Mouse (Mus musculus) MEL (cell line): ENCODE results near the gene Megf8. TPM values are rescaled to one million over a fixed set of nuclear protein-coding genes. Genes with fewer than 3 reads are reported as not detected.

ENCODE experiments used
- DNase-seq: peaks from one replicate; pipeline ENCODE4 v3.0.0; 2011; ENCODE audit warnings: low read depth, low spot score
- H3K27ac ChIP-seq: 2 replicates; pipeline ENCODE4 v1.5.1; 2012; ENCODE audit warnings: low read depth, mild to moderate bottlenecking, control low read depth, low read length, moderate library complexity; ENCODE audit not compliant: control insufficient read depth
- H3K27me3 ChIP-seq, 2 experiments: fragments of 150-350 bp in 1 of 2; sonication (generic) in 1 of 2; 2 replicates each; pipeline ENCODE4 v1.6.1; 2012; ENCODE audit warnings: low read length in 2 of 2, mild to moderate bottlenecking in 2 of 2, improper control_type of control experiment in 1 of 2, moderate library complexity in 1 of 2; ENCODE audit not compliant: insufficient read depth in 2 of 2, control insufficient read depth in 1 of 2
- H3K36me3 ChIP-seq, 2 experiments: 2 replicates each; pipeline ENCODE4 v1.6.1; 2012 to 2014; ENCODE audit warnings: low read length in 2 of 2, improper control_type of control experiment in 1 of 2, inconsistent platforms in 1 of 2, mild to moderate bottlenecking in 1 of 2; ENCODE audit not compliant: insufficient read depth in 2 of 2, control insufficient read depth in 1 of 2
- H3K4me1 ChIP-seq, 2 experiments: fragments of 150-350 bp in 1 of 2; sonication (generic) in 1 of 2; 2 replicates each; pipeline ENCODE4 v1.6.1; 2012; ENCODE audit warnings: low read length in 2 of 2, improper control_type of control experiment in 1 of 2, mild to moderate bottlenecking in 1 of 2; ENCODE audit not compliant: insufficient read depth in 2 of 2, control insufficient read depth in 1 of 2
- H3K4me3 ChIP-seq, 2 experiments: fragments of 150-350 bp in 1 of 2; sonication (generic) in 1 of 2; 2 replicates each; pipeline ENCODE4 v1.5.1; 2012; ENCODE audit warnings: low read depth in 2 of 2, low read length in 2 of 2, mild to moderate bottlenecking in 2 of 2, moderate library complexity in 2 of 2, control low read depth in 1 of 2, improper control_type of control experiment in 1 of 2; ENCODE audit not compliant: control insufficient read depth in 1 of 2, insufficient read depth in 1 of 2
- H3K79me2 ChIP-seq: 2 replicates; pipeline ENCODE4 v1.6.1; 2012; ENCODE audit warnings: mild to moderate bottlenecking, low read length, moderate library complexity; ENCODE audit not compliant: control insufficient read depth, poor library complexity, insufficient read depth
- H3K9ac ChIP-seq: 2 replicates; pipeline ENCODE4 v1.6.1; 2012; ENCODE audit warnings: low read depth, mild to moderate bottlenecking, control low read depth, low read length, moderate library complexity; ENCODE audit not compliant: control insufficient read depth, poor library complexity, severe bottlenecking
- H3K9me3 ChIP-seq: fragments of 150-350 bp; sonication (generic); replicated peaks from 2 replicates; pipeline ENCODE4 v1.6.1; 2012; ENCODE audit warnings: mild to moderate bottlenecking, low read length, improper control_type of control experiment, moderate library complexity; ENCODE audit not compliant: insufficient read depth
- BHLHE40 ChIP-seq: IDR thresholded peaks from 2 replicates; pipeline ENCODE4 v1.6.1; 2012; ENCODE audit warnings: low read depth, mild to moderate bottlenecking, inconsistent platforms, low read length, improper control_type of control experiment, borderline replicate concordance
- CHD1 ChIP-seq: IDR thresholded peaks from 2 replicates; pipeline ENCODE4 v1.6.1; 2012; ENCODE audit warnings: low read depth, mild to moderate bottlenecking, inconsistent platforms, low read length, improper control_type of control experiment
- CHD2 ChIP-seq: IDR thresholded peaks from 2 replicates; pipeline ENCODE4 v1.6.1; 2011; ENCODE audit warnings: low read length, improper control_type of control experiment
- ELF1 ChIP-seq: IDR thresholded peaks from 2 replicates; pipeline ENCODE4 v1.6.1; 2014; ENCODE audit warnings: low read depth, mild to moderate bottlenecking, inconsistent platforms, low read length, improper control_type of control experiment, moderate library complexity
- GATA1 ChIP-seq: IDR thresholded peaks from 2 replicates; pipeline ENCODE4 v1.6.1; 2011; ENCODE audit warnings: low read depth, low read length, improper control_type of control experiment
- KAT2A ChIP-seq: conservative IDR thresholded peaks from 2 replicates; pipeline ENCODE4 v1.6.1; 2012; ENCODE audit warnings: low read depth, low read length, improper control_type of control experiment, inconsistent platforms
- MAX ChIP-seq: IDR thresholded peaks from 2 replicates; pipeline ENCODE4 v1.6.1; 2011; ENCODE audit warnings: low read length, improper control_type of control experiment
- MAZ ChIP-seq: IDR thresholded peaks from 2 replicates; pipeline ENCODE4 v1.6.1; 2012; ENCODE audit warnings: low read depth, mild to moderate bottlenecking, inconsistent platforms, low read length, improper control_type of control experiment
- MEF2A ChIP-seq: IDR thresholded peaks from 2 replicates; pipeline ENCODE4 v1.6.1; 2014; ENCODE audit warnings: low read depth, mild to moderate bottlenecking, inconsistent platforms, low read length, improper control_type of control experiment; ENCODE audit not compliant: poor library complexity, insufficient replicate concordance, severe bottlenecking; ENCODE audit errors: extremely low read depth
- MXI1 ChIP-seq: IDR thresholded peaks from 2 replicates; pipeline ENCODE4 v1.6.1; 2011; ENCODE audit warnings: mild to moderate bottlenecking, low read depth, low read length, improper control_type of control experiment
- MYB ChIP-seq: IDR thresholded peaks from 2 replicates; pipeline ENCODE4 v1.6.1; 2011; ENCODE audit warnings: mild to moderate bottlenecking, low read depth, low read length, improper control_type of control experiment
- MYC ChIP-seq: IDR thresholded peaks from 2 replicates; pipeline ENCODE4 v1.6.1; 2011; ENCODE audit warnings: low read depth, mild to moderate bottlenecking, low read length, improper control_type of control experiment, moderate library complexity
- NELFE ChIP-seq: IDR thresholded peaks from 2 replicates; pipeline ENCODE4 v1.6.1; 2011; ENCODE audit warnings: low read depth, low read length, improper control_type of control experiment
- POLR2A ChIP-seq, 2 experiments: IDR thresholded peaks; 2 replicates each; pipeline ENCODE4 v1.6.1; 2011 to 2012; ENCODE audit warnings: low read length in 2 of 2, mild to moderate bottlenecking in 2 of 2, control low read depth in 1 of 2, improper control_type of control experiment in 1 of 2, low read depth in 1 of 2, moderate library complexity in 1 of 2; ENCODE audit not compliant: control insufficient read depth in 1 of 2, insufficient read depth in 1 of 2, poor library complexity in 1 of 2
- POLR2AphosphoS5 ChIP-seq: IDR thresholded peaks from 2 replicates; pipeline ENCODE4 v1.6.1; 2012; ENCODE audit warnings: low read depth, borderline replicate concordance, mild to moderate bottlenecking, inconsistent platforms, low read length, moderate library complexity, mixed read lengths
- RAD21 ChIP-seq: IDR thresholded peaks from 2 replicates; pipeline ENCODE4 v1.6.1; 2011; ENCODE audit warnings: mild to moderate bottlenecking, low read depth, low read length, improper control_type of control experiment
- RCOR1 ChIP-seq: IDR thresholded peaks from 2 replicates; pipeline ENCODE4 v1.6.1; 2012; ENCODE audit warnings: low read depth, mild to moderate bottlenecking, inconsistent platforms, low read length, improper control_type of control experiment
- SIN3A ChIP-seq: IDR thresholded peaks from 2 replicates; pipeline ENCODE4 v1.6.1; 2012; ENCODE audit warnings: low read length, improper control_type of control experiment, inconsistent platforms
- SMC3 ChIP-seq: IDR thresholded peaks from 2 replicates; pipeline ENCODE4 v1.6.1; 2011; ENCODE audit warnings: low read depth, low read length, improper control_type of control experiment
- TAL1 ChIP-seq: IDR thresholded peaks from 2 replicates; pipeline ENCODE4 v1.6.1; 2012; ENCODE audit warnings: mild to moderate bottlenecking, inconsistent platforms, low read length, moderate library complexity, mixed read lengths
- TBP ChIP-seq: IDR thresholded peaks from 2 replicates; pipeline ENCODE4 v1.8.0; 2011; ENCODE audit warnings: low read depth, low read length, improper control_type of control experiment
- TCF12 ChIP-seq: IDR thresholded peaks from 2 replicates; pipeline ENCODE4 v1.6.1; 2014; ENCODE audit warnings: low read depth, mild to moderate bottlenecking, inconsistent platforms, low read length, improper control_type of control experiment, moderate library complexity
- UBTF ChIP-seq: IDR thresholded peaks from 2 replicates; pipeline ENCODE4 v1.6.1; 2012; ENCODE audit warnings: low read depth, mild to moderate bottlenecking, inconsistent platforms, low read length, improper control_type of control experiment, moderate library complexity, borderline replicate concordance; ENCODE audit not compliant: insufficient read depth
- polyA plus RNA-seq, 2 experiments: library from polyadenylated mRNA; stranded (reverse) in 1 of 2; unstranded in 1 of 2; fragments of >175 nt in 1 of 2; fragments of >200 nt in 1 of 2; gene quantifications; 2 replicates each; pipeline versions ENCODE4 v1.2.1 to v1.2.4; 2012; ENCODE audit warnings: low replicate concordance in 2 of 2, low read depth in 1 of 2; ENCODE audit not compliant: insufficient read length in 2 of 2, insufficient read depth in 1 of 2, missing spikeins in 1 of 2
- total RNA-seq: library from RNA; depleted of rRNA; stranded (reverse); fragments of 300-350 nt; gene quantifications from 2 replicates; pipeline ENCODE4 v1.2.3, GENCODE M21; 2012

Megf8 gene
- total and polyA plus RNA-seq, 3 experiments = 12.7 to 22.0 TPM; not detected in 1

- no peak overlapping the region for H3K27ac ChIP-seq
- no peak overlapping the region for H3K9ac ChIP-seq
- H3K4me1 ChIP-seq = peaks cover 9 to 27% of the 10 kb centered on the region in 2 experiments
- no peak overlapping the region for H3K4me3 ChIP-seq
- no peak for DNase-seq
- H3K9me3 ChIP-seq = no peaks in the 10 kb centered on the region
- peaks cover 24 to 31% of the 10 kb centered on the region in 2 experiments for H3K36me3 ChIP-seq
- no peaks in the 10 kb centered on the region for H3K27me3 ChIP-seq
- TF ChIP-seq POLR2A (IDR thresholded peaks at IDR 0.05; ENCODE audit: control insufficient read depth in 1 of 2, insufficient read depth in 1 of 2, low read depth in 1 of 2, low read length in 2 of 2, poor library complexity in 1 of 2) = no peak
- TF ChIP-seq UBTF = no peak
- TF ChIP-seq MXI1 = no peak
- no peak for TF ChIP-seq CHD2
- TF ChIP-seq TBP = no peak
- no peak for TF ChIP-seq SIN3A
- TF ChIP-seq NELFE = no peak
- TF ChIP-seq MEF2A = no peak
- TF ChIP-seq ELF1 = no peak
- no peak for TF ChIP-seq MYB
- TF ChIP-seq MAX = no peak
- TF ChIP-seq RCOR1 = no peak
- no peak for TF ChIP-seq TAL1
- TF ChIP-seq KAT2A = no peak
- no peak for TF ChIP-seq TCF12
- TF ChIP-seq MYC = no peak
- TF ChIP-seq CHD1 = no peak
- no peak for TF ChIP-seq GATA1
- TF ChIP-seq BHLHE40 = no peak
- no peak for TF ChIP-seq MAZ
- TF ChIP-seq, all 39 proteins: peak for 0
- peaks cover 31% of the 10 kb centered on the region for H3K79me2 ChIP-seq
Observed at GRCm38 (mm10) chr7:25285511-25286238, 31.3 kb upstream of the Megf8 start.

- Histone ChIP-seq H3K9ac (no peak overlapping the region), H3K36me3 (peaks cover 17 to 34% of the 10 kb centered on the region in 2 experiments), H3K4me1 (peaks cover 2 to 19% of the 10 kb centered on the region in 2 experiments; a peak in 3 of 4 replicates), H3K9me3 (no peaks in the 10 kb centered on the region), H3K79me2 (peaks cover 30% of the 10 kb centered on the region), H3K27me3 (no peaks in the 10 kb centered on the region), H3K4me3 (no peak overlapping the region), H3K27ac (no peak overlapping the region)
- TF ChIP-seq SMC3 (no peak), RAD21 (no peak), POLR2AphosphoS5 (no peak), CHD1 (no peak), GATA1 (no peak)
- DNase-seq = no peak
Observed at GRCm38 (mm10) chr7:25286989-25287388, 30.0 kb upstream of the Megf8 start.
